Mouse (Mus musculus): ENCODE results near the gene Zfp386. TPM values are rescaled to one million over a fixed set of nuclear protein-coding genes. Genes with fewer than 3 reads are reported as not detected.
"Not testable (repeated sequence)": the region's sequence is repeated elsewhere in the genome, so short reads cannot be mapped to it uniquely, and the experiment has no call there.

Gene Zfp386
- 31.9 and 39.7 TPM in 2 replicates for total RNA-seq (2021)
- long read RNA-seq, transcript Zfp386-201 (3 exons, 1,958 nt), result major isoform, 14 of 35 reads
- long read RNA-seq, partial matches to known transcripts, result 7 of 35 reads
- long read RNA-seq, other reads (novel, unspliced or antisense), result 13 of 35 reads

GRCm38 (mm10) chr12:116047440-116048377 is at the start of gene Zfp386:
TSS of gene Zfp386 (plus strand) at chr12:116047724.
- DNase-seq, result peak; percentile 96

GRCm38 (mm10) chr12:115999784-116000183 is 47.7 kb upstream of the Zfp386 start:
- DNase-seq, result not testable (repeated sequence)

- DNase-seq, result not testable (repeated sequence)
Observed at GRCm38 (mm10) chr12:116002946-116003345, 44.6 kb upstream of the Zfp386 start.

GRCm38 (mm10) chr12:116010812-116011211 is 36.7 kb upstream of the Zfp386 start:
- DNase-seq, result peak; percentile 9

GRCm38 (mm10) chr12:116028095-116028494 is 19.4 kb upstream of the Zfp386 start:
- no peak for DNase-seq

GRCm38 (mm10) chr12:116035346-116035745 is 12.2 kb upstream of the Zfp386 start:
- no peak for DNase-seq

GRCm38 (mm10) chr12:116044785-116045184 is 2.7 kb upstream of the Zfp386 start:
- DNase-seq, result no peak

- no peak for DNase-seq
Observed at GRCm38 (mm10) chr12:116048766-116049165, 1.2 kb downstream of the Zfp386 start.

GRCm38 (mm10) chr12:116049236-116049635 is 1.7 kb downstream of the Zfp386 start:
- no peak for DNase-seq

GRCm38 (mm10) chr12:116049701-116050100 is 2.2 kb downstream of the Zfp386 start:
- no peak for DNase-seq

GRCm38 (mm10) chr12:116054342-116054741 is 6.8 kb downstream of the Zfp386 start:
- no peak for DNase-seq

- DNase-seq, result no peak
Observed at GRCm38 (mm10) chr12:116056112-116056511, 8.6 kb downstream of the Zfp386 start.

- DNase-seq, result no peak
Observed at GRCm38 (mm10) chr12:116061561-116062193, 14.2 kb downstream of the Zfp386 start.

- no peak for DNase-seq
Observed at GRCm38 (mm10) chr12:116062194-116062583, 14.7 kb downstream of the Zfp386 start.

- DNase-seq, result no peak
Observed at GRCm38 (mm10) chr12:116063020-116063419, 15.5 kb downstream of the Zfp386 start.

GRCm38 (mm10) chr12:116071023-116071422 is 23.5 kb downstream of the Zfp386 start:
- peak; percentile 14 for DNase-seq

GRCm38 (mm10) chr12:116077074-116077854 is 29.7 kb downstream of the Zfp386 start, which contains the start of gene Vipr2:
TSS of gene Vipr2 (plus strand) at chr12:116077726.
- DNase-seq, result peak; percentile 63

GRCm38 (mm10) chr12:116077855-116078366 is 30.4 kb downstream of the Zfp386 start:
- DNase-seq, result no peak

- no peak for DNase-seq
Observed at GRCm38 (mm10) chr12:116083125-116083524, 35.6 kb downstream of the Zfp386 start.

- no peak for DNase-seq
Observed at GRCm38 (mm10) chr12:116084294-116084693, 36.8 kb downstream of the Zfp386 start.

GRCm38 (mm10) chr12:116086951-116087600 is 39.6 kb downstream of the Zfp386 start:
- DNase-seq, result no peak

All from adrenal gland, postnatal 25 days (tissue).